Mouse (Mus musculus) embryonic fibroblast, embryonic 13.5 days (primary cell): ENCODE results near the gene Hspbap1.

Experiments used
- CTCF ChIP-seq: IDR thresholded peaks from 2 replicates; pipeline ENCODE4 v1.5.1; 2011; ENCODE audit warnings: mild to moderate bottlenecking, control low read depth, low read length, moderate library complexity, borderline replicate concordance; ENCODE audit not compliant: insufficient read depth
- POLR2A ChIP-seq: IDR thresholded peaks from 2 replicates; pipeline ENCODE4 v1.6.1; 2011; ENCODE audit warnings: low read depth, mild to moderate bottlenecking, control low read depth, low read length, moderate library complexity

- TF ChIP-seq CTCF, result no peak
- no peak for TF ChIP-seq POLR2A
Observed at GRCm38 (mm10) chr16:35771606-35772005, 1.4 kb downstream of the Hspbap1 start.
